Mouse (Mus musculus): ENCODE results near the gene Hist3h2a.
A peak's percentile ranks its signal among the peaks of the same experiment; 100 is the strongest.
"Not testable (repeated sequence)": the region's sequence is repeated elsewhere in the genome, so short reads cannot be mapped to it uniquely, and the experiment has no call there.

The Hist3h2a gene

DNA sequence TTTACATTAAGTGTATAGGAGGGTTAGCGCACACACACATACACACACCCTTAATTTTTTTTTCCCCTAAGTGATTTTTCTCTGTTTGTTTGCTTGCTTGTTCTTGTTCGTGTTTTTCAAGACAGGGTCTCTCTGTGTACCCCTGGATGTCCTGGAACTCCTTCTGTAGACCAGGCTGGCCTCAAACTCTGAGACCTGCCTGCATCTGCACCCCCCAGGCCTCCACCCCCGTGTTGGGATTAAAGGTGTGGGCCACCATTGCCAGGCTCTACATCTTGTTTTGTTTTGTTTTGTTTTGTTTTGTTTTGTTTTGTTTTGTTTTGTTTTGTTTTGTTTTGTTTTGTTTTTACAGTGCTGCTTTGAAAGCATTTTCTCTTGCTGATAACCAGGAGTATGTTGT is 7.2 kb upstream of the Hist3h2a start:
- no peak for DNase-seq (ENCODE audit: inconsistent age in 2 of 2, low spot score in 1 of 2)

DNA sequence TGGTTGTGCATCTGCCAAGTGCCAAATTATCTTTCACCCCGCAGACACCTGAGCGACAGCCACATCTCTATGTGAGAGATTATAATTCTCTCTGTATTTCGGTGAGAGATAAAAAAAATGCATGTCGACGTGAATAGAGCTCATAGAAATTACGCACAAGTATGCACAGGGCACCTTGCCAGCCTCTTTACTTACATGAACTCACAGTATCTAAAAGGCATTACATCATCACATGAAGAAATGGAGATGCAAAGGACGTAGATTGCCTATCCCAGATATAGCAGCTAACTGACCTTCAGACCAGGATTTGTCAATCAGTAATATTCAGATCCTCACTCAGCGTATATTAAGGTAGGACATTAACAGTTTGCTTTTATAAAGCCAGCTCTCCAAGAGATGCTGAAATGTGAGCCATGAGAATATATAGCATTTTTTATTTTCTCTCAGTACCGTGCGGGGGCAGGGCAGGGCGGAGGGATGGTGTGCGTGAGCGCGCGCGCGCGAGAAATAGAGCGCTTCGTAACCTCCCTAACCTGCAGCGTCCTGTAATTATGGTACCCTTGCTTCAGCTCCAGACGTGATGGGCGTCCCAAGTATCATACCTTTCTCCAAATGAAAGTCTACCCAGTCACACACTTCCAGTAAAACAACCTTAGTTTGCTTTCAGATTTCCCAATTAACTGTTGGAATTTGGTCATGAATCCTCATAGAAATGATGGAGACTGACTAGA is 6.5 kb upstream of the Hist3h2a start:
- no peak for DNase-seq (ENCODE audit: inconsistent age in 2 of 2, low spot score in 1 of 2)

DNA sequence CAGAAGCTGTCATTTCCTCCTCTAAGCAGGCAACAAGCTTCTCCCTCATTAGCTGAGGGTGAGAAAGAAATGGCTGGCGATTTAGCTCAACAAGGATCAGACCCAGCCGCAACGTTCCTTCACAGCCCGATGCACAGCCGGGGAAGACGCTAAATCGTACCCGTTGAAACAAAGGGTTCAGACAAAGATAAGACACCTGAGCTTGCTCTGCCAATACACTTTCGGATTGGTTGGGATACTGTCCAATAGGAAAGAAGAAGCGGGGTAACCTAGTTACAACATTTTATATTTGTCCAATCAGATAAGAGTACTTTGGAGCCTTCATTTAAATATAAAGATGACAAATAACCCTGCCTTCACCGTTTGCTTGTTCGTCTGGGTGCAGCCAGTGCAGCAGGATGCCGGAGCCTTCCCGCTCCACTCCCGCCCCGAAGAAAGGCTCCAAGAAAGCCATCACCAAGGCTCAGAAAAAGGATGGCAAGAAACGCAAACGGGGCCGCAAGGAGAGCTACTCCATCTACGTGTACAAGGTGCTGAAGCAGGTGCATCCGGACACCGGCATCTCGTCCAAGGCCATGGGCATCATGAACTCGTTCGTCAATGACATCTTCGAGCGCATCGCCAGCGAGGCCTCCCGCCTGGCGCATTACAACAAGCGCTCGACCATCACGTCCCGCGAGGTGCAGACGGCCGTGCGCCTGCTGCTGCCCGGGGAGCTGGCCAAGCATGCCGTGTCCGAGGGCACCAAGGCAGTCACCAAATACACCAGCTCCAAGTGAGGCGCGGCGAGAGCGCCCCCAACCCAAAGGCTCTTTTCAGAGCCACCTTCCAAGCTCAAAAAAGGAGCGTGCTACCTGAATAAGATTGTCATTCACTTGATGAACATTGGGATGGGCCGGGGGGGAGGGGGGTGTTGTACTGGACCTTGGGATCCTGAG is 5.7 kb upstream of the Hist3h2a start, which contains the start of gene Hist3h2ba:
Gene Hist3h2ba (plus strand): TSS at position 379 of the 938 bp plus-strand sequence.
- DNase-seq (ENCODE audit: inconsistent age in 2 of 2, low spot score in 1 of 2) = peak; percentile 65 to 79

DNA sequence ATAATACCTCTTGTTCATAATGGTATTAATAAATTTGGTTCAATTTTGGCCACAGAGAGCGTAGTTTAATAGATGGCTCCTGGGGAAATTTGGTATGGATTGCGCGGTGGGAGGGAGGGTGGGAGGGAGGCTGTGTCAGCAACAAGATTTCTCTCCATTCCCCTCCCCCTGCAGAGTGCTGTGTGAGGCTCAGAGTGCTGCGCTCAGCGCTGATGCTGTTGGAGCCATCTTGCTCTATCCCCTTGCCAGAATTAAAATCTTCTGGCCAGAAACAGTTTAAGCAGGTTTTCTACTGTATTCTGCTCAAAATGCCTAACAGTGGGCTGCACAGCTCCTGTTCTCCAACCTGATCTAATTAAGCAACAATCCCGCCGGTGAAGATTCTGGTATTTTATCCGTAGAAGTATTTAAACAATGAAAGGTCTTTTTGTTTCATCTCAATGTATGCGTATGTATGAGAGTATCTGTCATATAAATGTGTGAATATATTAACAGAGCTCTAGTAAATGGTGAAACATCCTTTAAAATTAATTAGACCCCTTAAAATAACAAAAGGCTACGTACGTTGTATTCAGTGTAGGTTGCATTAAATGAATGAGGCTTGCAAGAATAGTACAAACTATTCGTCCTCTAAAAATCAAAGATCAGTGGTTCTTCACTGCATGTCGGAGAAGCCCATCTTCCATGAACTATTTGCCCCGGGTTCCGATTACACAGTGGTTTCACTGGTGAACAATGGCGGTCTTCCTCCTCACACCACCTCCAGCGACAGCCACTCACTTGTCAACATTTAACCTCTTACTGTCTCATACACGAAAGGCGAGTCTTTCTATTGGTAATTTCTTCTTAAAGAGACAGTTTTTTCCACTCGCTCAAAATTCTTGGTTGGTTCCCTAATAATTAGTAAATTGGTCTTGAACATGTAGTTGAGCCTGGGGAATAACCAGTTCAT is 4.7 kb upstream of the Hist3h2a start:
- DNase-seq (ENCODE audit: inconsistent age in 2 of 2, low spot score in 1 of 2) = no peak

DNA sequence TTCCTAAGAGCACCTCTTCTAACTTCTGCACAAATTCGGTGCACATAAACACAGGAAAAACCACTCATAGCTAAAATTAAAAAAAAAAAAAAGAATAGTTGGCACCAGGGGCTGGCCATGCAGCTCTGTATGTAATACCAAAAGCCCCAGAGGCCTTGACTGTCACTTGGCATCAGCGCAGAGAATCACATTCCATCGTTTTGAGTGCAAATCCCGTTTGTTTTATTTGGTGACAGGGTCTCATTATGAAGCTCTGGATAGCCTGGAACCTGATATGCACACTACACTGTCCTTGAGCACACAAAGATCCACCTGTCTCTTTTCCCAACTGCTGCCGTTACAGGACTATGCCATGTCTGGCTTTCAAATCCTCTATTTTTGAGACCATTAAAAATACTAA is 3.3 kb upstream of the Hist3h2a start:
- DNase-seq (ENCODE audit: inconsistent age in 2 of 2, low spot score in 1 of 2) = no peak

DNA sequence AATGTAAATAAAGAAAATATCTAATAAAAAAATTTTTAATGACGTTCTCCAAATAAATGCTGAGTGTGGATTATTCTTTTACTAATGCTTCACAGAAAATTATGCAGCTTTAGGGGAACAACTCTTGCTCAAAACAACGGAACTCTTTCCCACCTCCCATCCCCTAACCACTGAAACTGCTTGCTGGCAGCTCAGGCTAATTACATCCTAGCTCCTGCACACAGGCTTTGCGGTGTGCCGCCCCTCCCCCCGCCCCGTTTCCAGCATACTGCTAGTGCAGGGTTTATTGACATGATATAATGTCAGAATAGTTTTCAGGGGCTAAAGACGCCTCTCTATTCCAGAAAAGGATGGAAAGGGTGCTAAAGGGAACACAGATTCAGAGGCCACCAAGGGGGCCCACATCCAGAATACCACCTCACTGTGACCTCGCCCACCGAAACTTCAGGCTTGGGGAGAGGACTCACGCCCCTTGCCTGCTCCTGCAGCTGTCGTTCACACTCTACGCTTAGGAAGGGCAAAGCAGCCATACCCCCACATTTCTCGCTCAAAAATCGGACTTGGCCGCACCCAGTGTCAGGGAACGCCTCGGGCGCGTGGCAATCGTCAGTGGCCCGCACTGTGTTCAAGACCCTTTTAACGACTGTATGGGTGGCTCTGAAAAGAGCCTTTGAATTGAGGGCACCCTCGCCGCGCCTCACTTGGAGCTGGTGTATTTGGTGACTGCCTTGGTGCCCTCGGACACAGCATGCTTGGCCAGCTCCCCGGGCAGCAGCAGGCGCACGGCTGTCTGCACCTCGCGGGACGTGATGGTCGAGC is 925 bp upstream of the Hist3h2a start:
- DNase-seq (ENCODE audit: inconsistent age in 2 of 2, low spot score in 1 of 2) = no peak

DNA sequence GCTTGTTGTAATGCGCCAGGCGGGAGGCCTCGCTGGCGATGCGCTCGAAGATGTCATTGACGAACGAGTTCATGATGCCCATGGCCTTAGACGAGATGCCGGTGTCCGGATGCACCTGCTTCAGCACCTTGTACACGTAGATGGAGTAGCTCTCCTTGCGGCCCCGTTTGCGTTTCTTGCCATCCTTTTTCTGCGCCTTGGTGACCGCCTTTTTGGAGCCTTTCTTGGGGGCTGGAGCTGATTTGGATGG is 390 bp upstream of the Hist3h2a start:
- not testable (repeated sequence) for DNase-seq (ENCODE audit: inconsistent age in 2 of 2, low spot score in 1 of 2)

DNA sequence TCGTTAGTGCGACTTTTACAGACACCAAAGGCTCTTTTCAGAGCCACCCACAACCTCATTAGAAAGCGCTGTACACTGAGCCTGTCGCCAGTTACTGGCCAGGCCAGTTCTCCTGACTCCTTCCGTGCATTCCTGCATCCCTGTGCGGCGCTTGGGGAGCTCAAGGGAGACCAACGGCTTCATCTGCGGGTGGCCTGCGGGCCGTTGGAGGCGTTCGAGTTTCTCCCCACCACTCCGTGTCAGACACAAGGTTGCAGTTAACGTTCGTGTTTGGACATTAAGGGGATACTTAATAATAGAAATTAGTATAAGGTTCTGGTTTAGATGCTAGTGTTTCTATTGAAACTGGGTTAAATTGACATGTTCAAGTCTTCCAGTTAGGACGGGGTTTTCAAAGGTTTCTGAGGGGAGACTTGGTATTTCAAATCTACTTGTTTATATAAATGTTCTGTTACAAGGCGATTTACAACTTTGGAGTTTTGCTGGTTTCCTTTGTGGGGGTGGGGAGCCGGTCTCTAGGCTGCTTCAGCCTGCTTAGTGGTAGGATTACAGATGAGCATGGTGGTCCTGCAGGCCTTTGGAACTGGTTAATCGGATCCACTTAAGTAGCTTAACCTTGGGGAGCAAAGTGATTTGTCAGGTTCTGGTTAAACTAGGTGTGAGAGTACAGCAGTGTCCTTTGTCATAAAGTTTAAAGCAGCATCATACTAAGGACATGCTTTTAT is 820 bp downstream of the Hist3h2a start:
- DNase-seq (ENCODE audit: inconsistent age in 2 of 2, low spot score in 1 of 2) = peak in 1 of 2 experiments; percentile 68

DNA sequence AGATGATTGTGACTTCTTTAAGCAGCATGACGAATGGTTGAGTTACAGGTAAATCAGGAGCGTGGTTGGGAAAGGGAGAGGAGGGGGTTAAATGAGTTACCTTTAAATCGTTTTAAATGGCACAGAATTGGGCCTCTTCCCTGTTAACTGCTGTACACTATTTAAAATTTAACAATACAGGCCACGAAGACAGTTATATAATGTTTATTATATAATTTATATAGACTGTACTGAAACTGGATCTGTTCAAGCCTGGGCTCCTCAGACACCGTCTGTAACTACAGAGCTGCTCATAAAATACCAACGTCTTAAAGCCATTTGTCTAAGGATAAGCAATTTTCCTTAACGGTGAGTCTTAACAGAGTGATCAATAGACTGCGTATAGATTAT is 1.4 kb downstream of the Hist3h2a start:
- DNase-seq (ENCODE audit: inconsistent age in 2 of 2, low spot score in 1 of 2) = peak in 1 of 2 experiments; percentile 24

DNA sequence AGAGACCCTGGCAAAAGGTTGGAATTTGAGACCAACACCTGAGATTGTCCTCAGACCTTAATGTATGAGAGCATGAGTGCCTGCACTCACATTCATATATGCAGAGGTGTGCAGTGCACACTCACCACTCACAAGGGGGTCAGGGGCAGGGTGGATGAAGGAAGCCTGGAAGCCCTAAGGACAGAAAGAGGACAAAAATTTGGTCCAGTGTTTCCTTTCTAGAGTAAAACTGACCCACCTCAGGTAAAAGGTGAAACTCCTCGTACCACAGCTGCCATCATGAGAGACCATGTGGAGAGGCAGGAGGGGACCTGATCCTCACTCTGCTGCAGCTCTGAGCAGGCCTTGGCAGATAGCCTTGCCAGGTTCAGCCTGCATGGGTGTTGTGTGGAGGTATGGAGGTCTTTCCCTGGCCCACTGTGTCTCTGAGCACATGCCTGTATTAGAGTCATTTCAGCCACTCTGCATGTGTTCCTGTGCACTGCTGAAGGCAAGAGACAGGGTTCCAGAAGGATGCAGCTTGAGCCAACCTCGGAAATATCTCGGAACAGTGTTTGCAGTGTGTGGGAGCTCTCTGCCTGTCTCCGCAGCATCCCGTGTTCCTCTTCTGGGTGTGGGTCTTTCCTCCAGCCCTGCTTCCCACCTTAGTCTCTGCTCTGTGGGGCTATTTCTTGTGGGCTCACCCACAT is 2.9 kb downstream of the Hist3h2a start:
- no peak for DNase-seq (ENCODE audit: inconsistent age in 2 of 2, low spot score in 1 of 2)

DNA sequence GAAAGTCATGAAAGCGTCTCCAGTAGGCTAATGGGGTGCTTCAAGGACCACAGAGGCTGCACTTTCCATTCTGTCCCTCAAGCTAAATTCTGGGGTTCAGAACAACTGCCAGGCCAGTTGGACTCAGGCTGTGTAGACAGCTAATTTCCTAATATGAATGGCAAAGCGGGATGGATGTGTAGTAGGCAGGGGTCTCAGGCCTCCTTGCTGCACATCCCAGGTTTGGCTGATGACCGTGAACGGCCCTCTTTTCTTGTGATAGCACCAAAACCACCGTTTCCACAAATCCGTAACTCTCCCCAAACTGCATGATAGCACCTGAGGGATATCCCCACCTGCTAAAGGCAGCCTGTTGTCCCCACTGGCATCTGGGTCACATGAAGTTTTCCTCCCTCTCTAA is 4.1 kb downstream of the Hist3h2a start:
- no peak for DNase-seq (ENCODE audit: inconsistent age in 2 of 2, low spot score in 1 of 2)

DNA sequence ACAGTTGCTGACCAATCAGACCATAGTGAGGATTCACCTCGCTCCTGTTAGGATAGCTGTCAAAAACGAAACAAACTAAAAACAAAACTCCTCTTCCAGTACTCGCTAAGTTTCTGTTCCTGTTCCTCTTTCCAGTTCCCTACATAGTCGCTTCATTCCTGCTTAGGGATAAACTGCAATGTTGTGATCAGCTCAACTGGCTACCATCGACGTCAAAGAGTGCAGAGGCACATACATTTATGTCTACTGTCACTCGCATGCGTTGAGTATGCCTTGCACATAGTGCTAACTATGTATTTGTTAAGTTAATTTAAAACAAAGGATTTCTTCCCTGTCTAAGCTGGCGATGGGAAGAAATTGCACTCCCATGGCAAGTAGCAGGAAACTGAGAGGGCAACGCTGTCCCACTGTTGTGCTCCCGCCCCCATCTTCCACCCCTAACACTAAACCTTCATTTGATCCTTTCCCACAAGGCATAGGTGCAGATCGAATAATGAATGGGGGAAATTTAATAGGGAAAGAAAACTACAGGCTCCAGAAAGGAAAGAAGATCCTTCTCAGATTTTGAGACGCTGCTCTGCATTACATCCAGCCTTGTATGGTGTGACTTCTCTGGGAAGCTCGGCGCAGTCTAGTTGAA is 4.8 kb downstream of the Hist3h2a start:
- DNase-seq (ENCODE audit: inconsistent age in 2 of 2, low spot score in 1 of 2) = no peak

DNA sequence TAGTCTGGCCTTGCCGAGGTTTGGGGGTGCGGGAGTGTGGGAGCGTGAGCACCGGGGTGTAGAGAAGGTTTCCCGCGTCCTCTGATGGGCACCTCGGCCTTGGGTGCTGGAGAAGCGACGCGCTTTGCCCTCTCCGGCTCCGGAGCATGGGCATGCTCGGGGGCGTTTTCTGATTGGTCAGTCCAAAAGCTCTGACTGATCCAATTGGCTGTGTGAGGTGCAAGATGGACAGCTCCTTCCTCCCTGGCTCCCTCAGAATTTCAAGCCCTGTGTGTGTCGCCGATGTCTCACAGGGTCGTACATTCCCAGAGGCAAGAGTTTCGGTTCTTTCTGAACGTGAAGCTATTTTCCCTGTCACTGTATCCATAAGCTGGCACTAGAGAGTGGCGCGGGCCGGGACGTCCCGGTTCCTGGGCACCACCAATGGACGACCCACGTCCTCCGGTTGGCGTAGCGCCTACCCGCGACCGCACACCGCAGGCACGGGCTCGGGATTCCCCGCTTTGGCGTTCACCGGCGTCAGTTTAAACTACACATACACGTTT is 5.5 kb downstream of the Hist3h2a start:
- peak; percentile 89 to 95 for DNase-seq (ENCODE audit: inconsistent age in 2 of 2, low spot score in 1 of 2)

DNA sequence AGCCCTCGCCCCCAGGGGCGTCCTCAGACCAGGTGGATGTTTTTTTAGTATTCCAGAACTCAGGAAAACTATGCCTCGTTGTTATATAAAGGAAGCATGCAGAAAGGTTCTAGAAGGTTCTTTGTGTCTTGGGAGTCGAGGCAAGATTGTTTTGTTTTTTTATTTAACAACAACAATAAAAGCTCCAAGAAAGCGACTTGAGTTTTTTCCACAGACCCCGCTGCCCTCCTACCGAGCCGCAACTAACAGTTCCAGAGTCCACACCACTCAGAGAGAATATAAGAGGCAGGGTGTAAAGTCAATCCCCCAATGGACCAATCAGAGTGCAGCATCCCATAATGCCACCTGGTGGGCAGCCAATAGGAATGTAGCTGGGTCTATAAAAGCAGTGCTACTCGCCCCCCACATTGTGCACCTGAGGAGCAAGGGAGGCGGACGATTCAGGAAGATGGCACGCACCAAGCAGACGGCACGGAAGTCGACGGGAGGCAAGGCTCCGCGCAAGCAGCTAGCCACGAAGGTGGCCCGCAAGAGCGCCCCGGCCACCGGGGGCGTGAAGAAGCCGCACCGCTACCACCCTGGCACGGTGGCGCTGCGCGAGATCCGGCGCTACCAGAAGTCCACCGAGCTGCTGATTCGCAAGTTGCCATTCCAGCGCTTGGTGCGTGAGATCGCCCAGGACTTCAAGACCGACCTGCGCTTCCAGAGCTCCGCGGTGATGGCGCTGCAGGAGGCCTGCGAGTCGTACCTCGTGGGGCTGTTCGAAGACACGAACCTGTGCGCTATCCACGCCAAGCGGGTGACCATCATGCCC is 7.1 kb downstream of the Hist3h2a start:
- DNase-seq (ENCODE audit: inconsistent age in 2 of 2, low spot score in 1 of 2) = peak in 1 of 2 experiments; percentile 31

DNA sequence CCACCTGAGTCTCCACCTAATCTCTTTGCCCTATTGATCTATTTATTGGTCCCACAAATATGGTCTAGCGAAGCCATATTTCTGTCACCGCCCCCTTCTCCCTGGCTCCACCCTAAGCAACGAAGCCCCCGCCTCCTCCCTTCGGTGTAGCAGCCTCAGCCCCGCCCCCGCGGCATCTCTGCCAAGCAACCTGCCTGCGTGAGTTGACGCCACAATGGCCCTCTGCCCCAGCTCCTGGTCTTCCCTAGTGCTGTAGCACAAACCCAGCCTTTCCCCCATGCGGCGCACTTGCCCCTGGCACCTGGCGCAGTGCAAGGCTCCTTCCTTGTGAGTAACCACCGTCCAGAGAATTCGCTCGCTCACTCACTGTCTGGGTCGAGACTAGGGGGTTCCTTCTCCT is 9.1 kb downstream of the Hist3h2a start:
- DNase-seq (ENCODE audit: inconsistent age in 2 of 2, low spot score in 1 of 2) = peak; percentile 52 to 63

DNA sequence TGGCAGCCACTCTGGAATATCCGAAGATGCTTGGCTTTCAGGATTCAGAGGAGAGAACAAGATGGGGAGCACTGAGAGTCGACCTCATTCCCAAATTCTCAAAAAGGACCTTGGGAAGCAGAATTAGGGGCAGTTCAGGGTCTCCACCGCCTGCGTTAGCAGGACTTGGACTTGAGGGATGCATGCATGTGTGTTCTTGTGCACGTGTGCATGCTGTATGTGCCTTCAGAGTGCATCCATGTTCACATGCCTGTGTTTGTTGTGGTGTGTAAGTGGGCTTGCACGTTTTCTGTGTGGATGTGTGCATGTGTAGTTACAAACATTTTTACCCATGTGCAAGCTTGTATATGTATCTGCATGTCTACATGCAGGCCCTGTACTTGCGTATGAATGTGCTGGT is 9.7 kb downstream of the Hist3h2a start:
- DNase-seq (ENCODE audit: inconsistent age in 2 of 2, low spot score in 1 of 2) = no peak

DNA sequence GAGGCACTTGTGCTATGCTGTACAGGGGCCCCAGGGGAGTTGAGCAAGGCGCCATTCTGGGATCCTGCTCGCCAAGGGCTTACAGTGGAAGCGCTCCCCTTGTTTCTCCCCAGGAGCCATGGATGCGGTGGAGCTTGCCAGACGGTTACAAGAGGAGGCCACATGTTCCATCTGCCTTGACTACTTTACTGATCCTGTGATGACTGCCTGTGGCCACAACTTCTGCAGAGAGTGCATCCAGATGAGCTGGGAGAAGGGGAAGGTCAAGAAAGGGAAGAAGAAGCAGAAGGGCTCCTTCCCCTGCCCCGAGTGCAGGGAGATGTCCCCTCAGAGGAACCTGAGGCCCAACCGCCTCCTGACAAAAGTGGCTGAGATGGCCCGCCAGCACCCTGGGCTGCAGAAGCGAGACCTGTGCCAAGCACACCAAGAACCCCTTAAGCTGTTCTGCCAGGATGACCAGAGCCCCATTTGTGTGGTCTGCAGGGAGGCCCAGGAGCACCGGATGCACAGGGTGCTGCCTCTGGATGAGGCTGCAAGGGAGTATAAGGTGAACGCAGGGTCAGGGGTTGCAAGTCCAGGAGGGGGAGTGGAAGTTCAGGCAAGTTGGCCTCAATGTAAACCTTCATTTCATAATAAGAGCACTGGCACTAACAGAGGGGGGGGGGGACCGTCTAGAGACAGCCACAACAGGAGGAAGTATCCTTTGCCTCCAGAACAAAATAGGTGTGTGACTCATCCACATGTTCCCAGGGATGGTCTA is 10.7 kb downstream of the Hist3h2a start:
- peak in 1 of 2 experiments; percentile 33 for DNase-seq (ENCODE audit: inconsistent age in 2 of 2, low spot score in 1 of 2)
